Mouse (Mus musculus): ENCODE measurements around the gene Dtx2. TPM values are rescaled to one million over a fixed set of nuclear protein-coding genes. Genes with fewer than 3 reads are reported as not detected.
A peak's percentile ranks its signal among the peaks of the same experiment; 100 is the strongest.

The Dtx2 gene
- polyA plus RNA-seq (2016; fragmentation: Nextera tagmentation; extraction: Ambion mirVana) = 38.5 and 39.2 TPM in 2 replicates

GRCm38 (mm10) chr5:135994725-135995687 lies at the start of gene Dtx2:
Gene Dtx2, plus strand, starts transcription at chr5:135994800.
- DNase-seq (ENCODE audit: low spot score) = peak; percentile 89
- under 1% methylated on average over 47 of the region's 47 CpGs for WGBS

GRCm38 (mm10) chr5:135945916-135946408 lies 48.6 kb upstream of the Dtx2 start:
- Histone ChIP-seq H3K9me3 (no peaks in the 10 kb centered on the region), H3K4me1 (peaks cover 12% of the 10 kb centered on the region), H3K27ac (replicated peaks) (no peak overlapping the region), H3K36me3 (replicated peaks) (no peaks in the 10 kb centered on the region), H3K27me3 (replicated peaks; ENCODE audit: low read depth, poor library complexity, severe bottlenecking) (no peaks in the 10 kb centered on the region), H3K4me3 (no peak overlapping the region)
- no peak for DNase-seq (ENCODE audit: low spot score)
- 66% methylated on average over 10 of the region's 10 CpGs for WGBS

More at GRCm38 (mm10) chr5:135994725-135995687, at the start of gene Dtx2:
- Histone ChIP-seq H3K27me3 (replicated peaks; ENCODE audit: low read depth, poor library complexity, severe bottlenecking) (no peaks in the 10 kb centered on the region), H3K4me1 (peaks cover 11% of the 10 kb centered on the region), H3K27ac (replicated peaks) (peak within 1 kb of the TSS; percentile 96), H3K9me3 (no peaks in the 10 kb centered on the region), H3K4me3 (peak within 1 kb of the TSS; percentile 79), H3K36me3 (replicated peaks) (peaks cover 39% of the 10 kb centered on the region)

- Histone ChIP-seq H3K27me3 (replicated peaks; ENCODE audit: low read depth, poor library complexity, severe bottlenecking) (no peaks in the 10 kb centered on the region), H3K27ac (replicated peaks) (no peak overlapping the region), H3K4me3 (no peak overlapping the region), H3K4me1 (peaks cover 12% of the 10 kb centered on the region), H3K36me3 (replicated peaks) (no peaks in the 10 kb centered on the region), H3K9me3 (no peaks in the 10 kb centered on the region)
- DNase-seq (ENCODE audit: low spot score) = no peak
- 67% methylated on average over 5 of the region's 5 CpGs for WGBS
These were observed 48.0 kb upstream of the Dtx2 start for GRCm38 (mm10) chr5:135946621-135947020.

GRCm38 (mm10) chr5:135950710-135951412 lies 43.7 kb upstream of the Dtx2 start:
- no peak overlapping the region for H3K4me3 ChIP-seq
- H3K9me3 ChIP-seq = no peaks in the 10 kb centered on the region
- no peaks in the 10 kb centered on the region for H3K36me3 ChIP-seq (replicated peaks)
- DNase-seq (ENCODE audit: low spot score) = no peak
- no peaks in the 10 kb centered on the region for H3K27me3 ChIP-seq (replicated peaks; ENCODE audit: low read depth, poor library complexity, severe bottlenecking)
- peaks cover 10% of the 10 kb centered on the region for H3K4me1 ChIP-seq
- 85% methylated on average over 11 of the region's 11 CpGs for WGBS
- H3K27ac ChIP-seq (replicated peaks) = peak overlapping the region; percentile 16; the same call in 1 of the 2 replicates

- H3K27ac ChIP-seq (replicated peaks) = no peak overlapping the region; the same call in 1 of the 2 replicates
- peaks cover 2% of the 10 kb centered on the region for H3K4me1 ChIP-seq
- no peak overlapping the region for H3K4me3 ChIP-seq
- no peak for DNase-seq (ENCODE audit: low spot score)
- no peaks in the 10 kb centered on the region for H3K27me3 ChIP-seq (replicated peaks; ENCODE audit: low read depth, poor library complexity, severe bottlenecking)
- 90% methylated on average over 2 of the region's 2 CpGs for WGBS
- H3K36me3 ChIP-seq (replicated peaks) = no peaks in the 10 kb centered on the region
- H3K9me3 ChIP-seq = no peaks in the 10 kb centered on the region
These were observed 42.9 kb upstream of the Dtx2 start for GRCm38 (mm10) chr5:135951660-135952059.

- WGBS = 88% methylated on average over 2 of the region's 2 CpGs
These were observed 41.8 kb upstream of the Dtx2 start for GRCm38 (mm10) chr5:135952830-135953229.

GRCm38 (mm10) chr5:135956300-135957206 lies 38.0 kb upstream of the Dtx2 start:
- peak overlapping the region; percentile 52 for H3K4me3 ChIP-seq
- DNase-seq (ENCODE audit: low spot score) = no peak
- H3K27me3 ChIP-seq (replicated peaks; ENCODE audit: low read depth, poor library complexity, severe bottlenecking) = no peaks in the 10 kb centered on the region
- H3K4me1 ChIP-seq = peaks cover 22% of the 10 kb centered on the region
- peak overlapping the region; percentile 86 for H3K27ac ChIP-seq (replicated peaks)
- no peaks in the 10 kb centered on the region for H3K9me3 ChIP-seq
- 87% methylated on average over 9 of the region's 9 CpGs for WGBS
- H3K36me3 ChIP-seq (replicated peaks) = no peaks in the 10 kb centered on the region

More at GRCm38 (mm10) chr5:135952830-135953229, 41.8 kb upstream of the Dtx2 start:
- no peak for DNase-seq (ENCODE audit: low spot score)
- H3K36me3 ChIP-seq (replicated peaks) = no peaks in the 10 kb centered on the region
- H3K9me3 ChIP-seq = no peaks in the 10 kb centered on the region
- no peak overlapping the region for H3K4me3 ChIP-seq
- H3K27me3 ChIP-seq (replicated peaks; ENCODE audit: low read depth, poor library complexity, severe bottlenecking) = no peaks in the 10 kb centered on the region
- H3K27ac ChIP-seq (replicated peaks) = no peak overlapping the region
- H3K4me1 ChIP-seq = peaks cover 7% of the 10 kb centered on the region

GRCm38 (mm10) chr5:135957207-135957974 lies 37.2 kb upstream of the Dtx2 start:
- Histone ChIP-seq H3K36me3 (replicated peaks) (no peaks in the 10 kb centered on the region), H3K9me3 (no peaks in the 10 kb centered on the region), H3K27me3 (replicated peaks; ENCODE audit: low read depth, poor library complexity, severe bottlenecking) (no peaks in the 10 kb centered on the region), H3K27ac (replicated peaks) (peak overlapping the region; percentile 86), H3K4me1 (peaks cover 31% of the 10 kb centered on the region), H3K4me3 (peak overlapping the region; percentile 52)
- WGBS = 8% methylated on average over 28 of the region's 28 CpGs
- DNase-seq (ENCODE audit: low spot score) = peak; percentile 96

- Histone ChIP-seq H3K9me3 (no peaks in the 10 kb centered on the region), H3K27ac (replicated peaks) (peak overlapping the region; percentile 86), H3K27me3 (replicated peaks; ENCODE audit: low read depth, poor library complexity, severe bottlenecking) (no peaks in the 10 kb centered on the region), H3K36me3 (replicated peaks) (no peaks in the 10 kb centered on the region), H3K4me1 (peaks cover 38% of the 10 kb centered on the region), H3K4me3 (peak overlapping the region; percentile 52; the same call in 1 of the 2 replicates)
- WGBS = 87% methylated on average over 4 of the region's 4 CpGs
- no peak for DNase-seq (ENCODE audit: low spot score)
These were observed 36.2 kb upstream of the Dtx2 start for GRCm38 (mm10) chr5:135958367-135958766.

- peaks cover 38% of the 10 kb centered on the region for H3K4me1 ChIP-seq
- no peak for DNase-seq (ENCODE audit: low spot score)
- no peaks in the 10 kb centered on the region for H3K9me3 ChIP-seq
- H3K4me3 ChIP-seq = no peak overlapping the region
- no peak overlapping the region for H3K27ac ChIP-seq (replicated peaks)
- 94% methylated on average over 7 of the region's 7 CpGs for WGBS
- H3K27me3 ChIP-seq (replicated peaks; ENCODE audit: low read depth, poor library complexity, severe bottlenecking) = peaks cover 10% of the 10 kb centered on the region
- no peaks in the 10 kb centered on the region for H3K36me3 ChIP-seq (replicated peaks)
These were observed 34.7 kb upstream of the Dtx2 start for GRCm38 (mm10) chr5:135959911-135960310.

GRCm38 (mm10) chr5:135960909-135961635 lies 33.5 kb upstream of the Dtx2 start:
- peak overlapping the region; percentile 95 for H3K27ac ChIP-seq (replicated peaks)

More at GRCm38 (mm10) chr5:135960909-135961635, 33.5 kb upstream of the Dtx2 start:
- H3K9me3 ChIP-seq = no peaks in the 10 kb centered on the region
- DNase-seq (ENCODE audit: low spot score) = no peak
- H3K4me1 ChIP-seq = peaks cover 45% of the 10 kb centered on the region
- no peaks in the 10 kb centered on the region for H3K36me3 ChIP-seq (replicated peaks)
- H3K4me3 ChIP-seq = peak overlapping the region; percentile 68
- WGBS = 94% methylated on average over 15 of the region's 15 CpGs
- H3K27me3 ChIP-seq (replicated peaks; ENCODE audit: low read depth, poor library complexity, severe bottlenecking) = peaks cover 21% of the 10 kb centered on the region
